Mouse (Mus musculus) midbrain, embryonic 11.5 days (tissue): ENCODE measurements at regions not wholly inside any gene's neighbourhood (a gene's known extent, or its start where the extent isn't known, plus 50 kb on each side); places are given as distances from the start of the nearest gene placed in this dataset.

ENCODE experiments used
- ATAC-seq: fragments of 200-750 bp; cut with Nextera tagmentation; 2 replicates; pipeline ENCODE4 v1.8.0; 2017; ENCODE audit warnings: moderate TSS enrichment, moderate library complexity; ENCODE audit not compliant: low FRiP score
- DNase-seq: peaks from one replicate; pipeline ENCODE4 v3.0.0; 2015; ENCODE audit warnings: low spot score; ENCODE audit errors: missing footprints
- H3K27ac ChIP-seq: fragments of 300-500 bp; sonication (generic); 2 replicates; pipeline ENCODE4 v1.5.1; 2014; ENCODE audit warnings: low read depth, low read length
- H3K27me3 ChIP-seq: fragments of 300-500 bp; sonication (generic); 2 replicates; pipeline ENCODE4 v1.6.1; 2014; ENCODE audit warnings: mild to moderate bottlenecking, low read length, moderate library complexity, mixed read lengths; ENCODE audit not compliant: control insufficient read depth, insufficient read depth
- H3K36me3 ChIP-seq: fragments of 300-500 bp; sonication (generic); 2 replicates; pipeline ENCODE4 v1.6.1; 2014; ENCODE audit warnings: mild to moderate bottlenecking, low read length, moderate library complexity, mixed read lengths; ENCODE audit not compliant: control insufficient read depth, insufficient read depth
- H3K4me1 ChIP-seq: fragments of 300-500 bp; sonication (generic); 2 replicates; pipeline ENCODE4 v1.6.1; 2014; ENCODE audit warnings: low read length; ENCODE audit not compliant: control insufficient read depth, insufficient read depth
- H3K4me2 ChIP-seq: fragments of 300-500 bp; sonication (generic); 2 replicates; pipeline ENCODE4 v1.6.1; 2014; ENCODE audit warnings: mild to moderate bottlenecking, moderate library complexity
- H3K4me3 ChIP-seq: fragments of 300-500 bp; sonication (generic); 2 replicates; pipeline ENCODE4 v1.5.1; 2014; ENCODE audit warnings: low read depth, low read length
- H3K9ac ChIP-seq: fragments of 300-500 bp; sonication (generic); 2 replicates; pipeline ENCODE4 v1.6.1; 2014; ENCODE audit warnings: low read length
- H3K9me3 ChIP-seq: fragments of 300-500 bp; sonication (generic); 2 replicates; pipeline ENCODE4 v1.6.1; 2016; ENCODE audit warnings: low read length; ENCODE audit not compliant: control insufficient read depth
- WGBS: fragments of 180-500 bp; shearing (Covaris S2); extraction: QIAGEN DNeasy Blood & Tissue Kit; methylation state at CpG from one replicate; pipeline ENCODE4 v1.1.7; 2014; 5-methylcytosine and 5-hydroxymethylcytosine counted together

DNA sequence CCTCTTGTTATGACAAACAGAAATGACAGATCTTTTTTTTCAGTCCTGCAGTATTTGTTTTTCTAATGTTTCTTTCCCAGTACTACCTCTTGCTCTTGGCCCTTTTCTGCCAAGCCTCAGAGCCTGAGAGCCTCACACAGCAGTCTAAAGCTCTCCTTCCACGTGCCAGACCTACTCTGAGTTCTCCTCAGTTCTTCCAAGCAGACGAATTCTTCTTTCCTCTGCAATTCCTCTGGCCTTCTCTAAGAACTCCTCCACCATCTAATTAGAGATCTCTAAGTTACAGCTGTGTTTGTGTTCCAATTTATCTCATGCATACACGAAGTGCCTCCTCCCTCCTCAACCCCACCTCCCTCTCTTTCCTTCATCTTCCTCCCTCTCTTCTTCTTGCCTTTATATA is 362.4 kb upstream of the Vrk2 start:
- H3K4me3 ChIP-seq = no peak overlapping the region
- no peaks in the 10 kb centered on the region for H3K4me1 ChIP-seq
- no peak overlapping the region for H3K27ac ChIP-seq
- no peaks in the 10 kb centered on the region for H3K36me3 ChIP-seq
- H3K27me3 ChIP-seq = no peaks in the 10 kb centered on the region
- 78% methylated on average over 3 of the region's 3 CpGs for WGBS
- no peak overlapping the region for H3K9ac ChIP-seq
- ATAC-seq = no peak
- H3K9me3 ChIP-seq = no peaks in the 10 kb centered on the region
- no peak overlapping the region for H3K4me2 ChIP-seq
- no peak for DNase-seq

GRCm38 (mm10) chr11:26931766-26932165 is 338.0 kb upstream of the Vrk2 start:
- ATAC-seq (peak; percentile 94), DNase-seq (peak; percentile 89)
- Histone ChIP-seq H3K9me3 (no peaks in the 10 kb centered on the region), H3K27ac (no peak overlapping the region), H3K27me3 (no peaks in the 10 kb centered on the region), H3K4me3 (no peak overlapping the region), H3K9ac (no peak overlapping the region), H3K4me2 (no peak overlapping the region), H3K4me1 (peaks cover 2% of the 10 kb centered on the region; the same call in 1 of the 2 replicates), H3K36me3 (no peaks in the 10 kb centered on the region)
- WGBS = 11% methylated on average over 3 of the region's 3 CpGs

GRCm38 (mm10) chr11:26907099-26907498 is 313.3 kb upstream of the Vrk2 start:
- no peaks in the 10 kb centered on the region for H3K36me3 ChIP-seq
- 85% methylated on average over 3 of the region's 3 CpGs for WGBS
- no peak for ATAC-seq
- no peak overlapping the region for H3K4me2 ChIP-seq
- DNase-seq = no peak
- H3K4me3 ChIP-seq = no peak overlapping the region
- no peaks in the 10 kb centered on the region for H3K9me3 ChIP-seq
- no peaks in the 10 kb centered on the region for H3K27me3 ChIP-seq
- no peak overlapping the region for H3K9ac ChIP-seq
- no peaks in the 10 kb centered on the region for H3K4me1 ChIP-seq
- H3K27ac ChIP-seq = no peak overlapping the region

- Histone ChIP-seq H3K4me3 (no peak overlapping the region), H3K27ac (no peak overlapping the region), H3K9me3 (no peaks in the 10 kb centered on the region), H3K4me2 (no peak overlapping the region), H3K9ac (no peak overlapping the region), H3K27me3 (no peaks in the 10 kb centered on the region), H3K36me3 (no peaks in the 10 kb centered on the region), H3K4me1 (no peaks in the 10 kb centered on the region)
- no peak for ATAC-seq
- 42% methylated on average over 6 of the region's 6 CpGs for WGBS
- DNase-seq = no peak
These were observed 287.8 kb upstream of the Vrk2 start for GRCm38 (mm10) chr11:26881635-26882034.
